Mouse (Mus musculus) heart, postnatal 0 days (tissue): ENCODE results near the gene Gna13.

Experiments
- CTCF ChIP-seq: IDR thresholded peaks from 2 replicates; pipeline ENCODE4 v1.5.1; 2016; ENCODE audit warnings: antibody characterized with exemption, control low read depth, low read depth
- EP300 ChIP-seq: IDR thresholded peaks from 2 replicates; pipeline ENCODE4 v1.6.1; 2016; ENCODE audit warnings: antibody characterized with exemption, low read depth

GRCm38 (mm10) chr11:109391200-109391599 lies 28.6 kb downstream of the Gna13 start:
- TF ChIP-seq CTCF: no peak
- TF ChIP-seq EP300: no peak
